Mouse (Mus musculus): Measurements from ENCODE around the gene Gm10681.
"Not testable (repeated sequence)": the region's sequence is repeated elsewhere in the genome, so short reads cannot be mapped to it uniquely, and the experiment has no call there.

The Gm10681 gene

DNA sequence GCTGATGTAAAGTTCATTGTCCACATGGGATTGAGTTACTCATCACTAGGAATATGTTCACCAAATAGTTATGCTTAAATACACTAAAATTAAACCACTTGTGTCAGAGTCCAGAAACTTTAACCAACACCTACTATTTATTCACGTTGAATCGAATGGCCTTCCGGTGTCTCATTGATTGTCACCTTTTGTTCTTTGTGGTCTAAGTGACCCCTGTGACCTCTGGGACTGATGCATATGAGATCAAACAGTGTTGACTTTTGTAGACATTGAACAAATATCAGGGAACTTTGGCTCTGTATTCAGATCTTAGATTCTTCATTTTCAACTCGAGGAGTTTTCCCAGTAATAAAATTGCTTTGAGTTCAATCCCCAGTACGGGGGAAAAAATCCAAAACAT lies 81.4 kb downstream of the Gm10681 start:
- DNase-seq (ENCODE audit: low spot score) = not testable (repeated sequence)
